Mouse (Mus musculus): ENCODE data around the gene Scaf4.

DNA sequence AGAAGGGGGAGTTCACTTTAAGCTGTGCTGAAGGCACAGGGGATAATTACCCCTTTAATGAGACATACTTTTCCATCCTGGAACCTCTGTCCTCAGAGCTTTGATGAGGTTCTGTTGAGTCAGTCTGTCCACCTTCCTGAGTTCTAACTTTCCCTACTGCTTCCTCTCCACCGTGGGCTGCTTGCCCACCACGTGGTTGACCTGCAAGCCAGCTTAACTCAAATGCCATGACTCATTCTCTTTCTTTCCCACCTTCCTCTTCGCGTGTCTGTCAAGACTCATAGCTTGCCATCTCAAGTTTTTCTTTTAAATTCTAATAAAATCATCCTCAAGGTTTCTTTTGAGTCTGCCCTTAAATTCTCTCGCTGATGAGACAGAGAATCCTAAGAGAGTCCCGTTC is 103.3 kb downstream of the Scaf4 start:
- TF ChIP-seq FOSL1 (IDR thresholded peaks at IDR 0.05; ENCODE audit: insufficient read depth, low read length, poor library complexity, severe bottlenecking), result no peak
- TF ChIP-seq CTCF (IDR thresholded peaks at IDR 0.05; ENCODE audit: control insufficient read depth, insufficient read depth, insufficient read length), result no peak
